Mouse (Mus musculus) limb, embryonic 14.5 days (tissue): ENCODE measurements around the gene Nectin3. TPM values are rescaled to one million over a fixed set of nuclear protein-coding genes. Genes with fewer than 3 reads are reported as not detected.

Experiments used
- ATAC-seq: fragments of 200-750 bp; cut with Nextera tagmentation; 2 replicates; pipeline ENCODE4 v1.8.0; 2017; ENCODE audit warnings: low read depth, moderate number of reproducible peaks, moderate TSS enrichment; ENCODE audit not compliant: low FRiP score
- DNase-seq: peaks from one replicate; pipeline ENCODE4 v3.0.0-alpha.2; 2015; ENCODE audit warnings: low spot score
- H3K27ac ChIP-seq: fragments of 300-500 bp; sonication (generic); replicated peaks from 2 replicates; pipeline ENCODE4 v1.5.1; 2014; ENCODE audit warnings: low read depth, mild to moderate bottlenecking, low read length, moderate library complexity, mixed read lengths
- H3K27me3 ChIP-seq: fragments of 300-500 bp; sonication (generic); 2 replicates; pipeline ENCODE4 v1.6.1; 2014; ENCODE audit warnings: low read length, mixed read lengths; ENCODE audit not compliant: control insufficient read depth, insufficient read depth
- H3K36me3 ChIP-seq: fragments of 300-500 bp; sonication (generic); 2 replicates; pipeline ENCODE4 v1.6.1; 2014; ENCODE audit warnings: mild to moderate bottlenecking, low read length, moderate library complexity, mixed read lengths; ENCODE audit not compliant: control insufficient read depth, insufficient read depth
- H3K4me1 ChIP-seq: fragments of 300-500 bp; sonication (generic); 2 replicates; pipeline ENCODE4 v1.6.1; 2014; ENCODE audit warnings: antibody characterized with exemption, low read length, mixed read lengths; ENCODE audit not compliant: control insufficient read depth, insufficient read depth
- H3K4me2 ChIP-seq: fragments of 300-500 bp; sonication (generic); replicated peaks from 2 replicates; pipeline ENCODE4 v1.6.1; 2014; ENCODE audit warnings: low read depth, mild to moderate bottlenecking, low read length, moderate library complexity; ENCODE audit not compliant: severe bottlenecking
- H3K4me3 ChIP-seq: fragments of 300-500 bp; sonication (generic); replicated peaks from 2 replicates; pipeline ENCODE4 v1.5.1; 2014; ENCODE audit warnings: low read length
- H3K9ac ChIP-seq: fragments of 300-500 bp; sonication (generic); 2 replicates; pipeline ENCODE4 v1.6.1; 2014; ENCODE audit warnings: mild to moderate bottlenecking, low read depth, low read length, moderate library complexity; ENCODE audit not compliant: severe bottlenecking
- H3K9me3 ChIP-seq: fragments of 300-500 bp; sonication (generic); 2 replicates; pipeline ENCODE4 v1.6.1; 2016; ENCODE audit warnings: low read length; ENCODE audit not compliant: control insufficient read depth
- POLR2A ChIP-seq: fragments of 200-500 bp; IDR thresholded peaks from 2 replicates; pipeline ENCODE4 v1.8.0; 2012; ENCODE audit warnings: inconsistent platforms, mild to moderate bottlenecking, moderate library complexity, borderline replicate concordance; ENCODE audit not compliant: insufficient read depth, insufficient read length; ENCODE audit errors: extremely low read depth
- WGBS: fragments of 180-500 bp; shearing (Covaris S2); extraction: QIAGEN DNeasy Blood & Tissue Kit; methylation state at CpG from one replicate; pipeline ENCODE4 v1.1.7; 2014; 5-methylcytosine and 5-hydroxymethylcytosine counted together
- polyA plus RNA-seq, 2 experiments: library from polyadenylated mRNA; depleted of rRNA in 1 of 2; stranded (reverse) in 1 of 2; unstranded in 1 of 2; fragments of >200 nt; fragmentation: Nextera tagmentation in 1 of 2; extraction: Ambion mirVana in 1 of 2; gene quantifications; 2 replicates each; pipeline versions ENCODE4 v1.2.1 to v1.2.3; 2012 to 2014

Gene Nectin3
- polyA plus RNA-seq, 2 experiments: 24.6 to 38.6 TPM

GRCm38 (mm10) chr16:46416177-46416576 is 82.1 kb downstream of the Nectin3 start:
- Histone ChIP-seq H3K9me3 (no peaks in the 10 kb centered on the region), H3K9ac (no peak overlapping the region), H3K4me2 (no peak overlapping the region), H3K4me1 (no peaks in the 10 kb centered on the region), H3K4me3 (no peak overlapping the region), H3K36me3 (no peaks in the 10 kb centered on the region), H3K27me3 (no peaks in the 10 kb centered on the region), H3K27ac (no peak overlapping the region)
- WGBS: 88% methylated on average over 3 of the region's 3 CpGs
- no peak for TF ChIP-seq POLR2A
- no peak for DNase-seq
- no peak for ATAC-seq

- Histone ChIP-seq H3K4me1 (no peaks in the 10 kb centered on the region), H3K27ac (no peak overlapping the region), H3K4me3 (no peak overlapping the region), H3K27me3 (no peaks in the 10 kb centered on the region), H3K36me3 (no peaks in the 10 kb centered on the region), H3K4me2 (no peak overlapping the region), H3K9ac (no peak overlapping the region), H3K9me3 (no peaks in the 10 kb centered on the region)
- 60% methylated on average over 3 of the region's 3 CpGs for WGBS
- no peak for TF ChIP-seq POLR2A
- DNase-seq (no peak), ATAC-seq (no peak)
Measured at GRCm38 (mm10) chr16:46410739-46411057, 87.6 kb downstream of the Nectin3 start.

GRCm38 (mm10) chr16:46410053-46410738 is 88.1 kb downstream of the Nectin3 start:
- Histone ChIP-seq H3K9me3 (no peaks in the 10 kb centered on the region), H3K27ac (no peak overlapping the region), H3K4me2 (no peak overlapping the region), H3K9ac (no peak overlapping the region), H3K36me3 (no peaks in the 10 kb centered on the region), H3K4me3 (no peak overlapping the region), H3K4me1 (no peaks in the 10 kb centered on the region), H3K27me3 (no peaks in the 10 kb centered on the region)
- ATAC-seq (no peak), DNase-seq (no peak)
- TF ChIP-seq POLR2A: no peak
- WGBS: 75% methylated on average over 6 of the region's 6 CpGs

- Histone ChIP-seq H3K4me2 (no peak overlapping the region), H3K27me3 (no peaks in the 10 kb centered on the region), H3K4me3 (no peak overlapping the region), H3K4me1 (no peaks in the 10 kb centered on the region), H3K36me3 (no peaks in the 10 kb centered on the region), H3K9ac (no peak overlapping the region), H3K9me3 (no peaks in the 10 kb centered on the region), H3K27ac (no peak overlapping the region)
- ATAC-seq (no peak), DNase-seq (no peak)
- WGBS: 95% methylated on average over 15 of the region's 15 CpGs
- no peak for TF ChIP-seq POLR2A
Measured at GRCm38 (mm10) chr16:46407997-46408396, 90.3 kb downstream of the Nectin3 start.

- ATAC-seq (no peak), DNase-seq (no peak)
- H3K27me3 ChIP-seq: no peaks in the 10 kb centered on the region
- TF ChIP-seq POLR2A: no peak
- no peaks in the 10 kb centered on the region for H3K4me1 ChIP-seq
- H3K9ac ChIP-seq: no peak overlapping the region
- no peak overlapping the region for H3K27ac ChIP-seq
- H3K4me2 ChIP-seq: no peak overlapping the region
- no peaks in the 10 kb centered on the region for H3K36me3 ChIP-seq
- 89% methylated on average over 7 of the region's 7 CpGs for WGBS
- H3K4me3 ChIP-seq: no peak overlapping the region
- H3K9me3 ChIP-seq: no peaks in the 10 kb centered on the region
Measured at GRCm38 (mm10) chr16:46406844-46407639, 91.3 kb downstream of the Nectin3 start.
